ENCODE assay signal across 8 mouse cellular contexts in genomic region chr14:74731221-74732078, GRCm38 (mm10). TPM values are rescaled to one million over a fixed set of nuclear protein-coding genes. Genes with fewer than 3 reads are reported as not detected.
DNase-seq lines count a peak whose midpoint lies in the region; ATAC-seq and TF ChIP-seq lines count a peak whose summit lies in the region.

No protein-coding gene starts in this region.

- H3K36me3 ChIP-seq in thymus, adult 2 months (ENCODE audit: control insufficient read depth, insufficient read depth, low read length): peaks cover under 1% of the 10 kb centered on the region; the same call in 1 of the 2 replicates
- H3K36me3 ChIP-seq in hindbrain, embryonic 15.5 days: no peaks in the 10 kb centered on the region
- no peaks in the 10 kb centered on the region; the same call in 1 of the 2 replicates for H3K36me3 ChIP-seq in liver, embryonic 11.5 days (ENCODE audit: control insufficient read depth, insufficient read depth, low read length)

- H3K4me2 ChIP-seq in hindbrain, embryonic 15.5 days: peak overlapping the region; percentile 73
- peak overlapping the region; percentile 77 for H3K4me2 ChIP-seq in liver, embryonic 11.5 days

- TF ChIP-seq POLR2A in thymus, adult 2 months (IDR thresholded peaks at IDR 0.05; ENCODE audit: control insufficient read depth, extremely low read depth, insufficient read depth, low read length, poor library complexity): no peak

- no peaks in the 10 kb centered on the region for H3K9me3 ChIP-seq in hindbrain, embryonic 15.5 days
- no peaks in the 10 kb centered on the region for H3K9me3 ChIP-seq in liver, embryonic 11.5 days (ENCODE audit: control insufficient read depth, low read length)

- peak overlapping the region; percentile 94 for H3K9ac ChIP-seq in hindbrain, embryonic 15.5 days
- H3K9ac ChIP-seq in liver, embryonic 11.5 days (ENCODE audit: low read depth, low read length): peak overlapping the region; percentile 51

- no peak for DNase-seq in thymus, adult 2 months
- no peak for DNase-seq in thymus, postnatal 36 days
- no peak for DNase-seq in liver, embryonic 11.5 days (ENCODE audit: low spot score)
- no peak for DNase-seq in adrenal gland, postnatal 4 days (ENCODE audit: low spot score in 2 of 2)
- DNase-seq in layer of hippocampus, postnatal 25 days (ENCODE audit: extremely low spot score in 1 of 2, low spot score in 1 of 2): no peak
- DNase-seq in thymus, postnatal 0 days (ENCODE audit: low spot score): no peak
- no peak for DNase-seq in right cerebral cortex, adult 2 months (ENCODE audit: low spot score in 2 of 2)

- H3K27ac ChIP-seq in thymus, adult 2 months (ENCODE audit: control insufficient read depth, insufficient read depth, low read length): no peak overlapping the region
- no peak overlapping the region for H3K27ac ChIP-seq in hindbrain, embryonic 15.5 days (replicated peaks)
- peak overlapping the region; percentile 66; the same call in 1 of the 2 replicates for H3K27ac ChIP-seq in liver, embryonic 11.5 days (ENCODE audit: low read depth, low read length)

- H3K27me3 ChIP-seq in thymus, adult 2 months (ENCODE audit: control insufficient read depth, insufficient read depth, low read length): no peaks in the 10 kb centered on the region
- H3K27me3 ChIP-seq in hindbrain, embryonic 15.5 days: no peaks in the 10 kb centered on the region
- no peaks in the 10 kb centered on the region for H3K27me3 ChIP-seq in liver, embryonic 11.5 days (replicated peaks; ENCODE audit: control insufficient read depth, insufficient read depth, low read length)

- peaks cover 4% of the 10 kb centered on the region; the same call in 1 of the 2 replicates for H3K4me1 ChIP-seq in thymus, adult 2 months (replicated peaks; ENCODE audit: control insufficient read depth, insufficient read depth, low read length)
- H3K4me1 ChIP-seq in hindbrain, embryonic 15.5 days (replicated peaks): peaks cover 11% of the 10 kb centered on the region
- peaks cover 7% of the 10 kb centered on the region for H3K4me1 ChIP-seq in liver, embryonic 11.5 days (replicated peaks; ENCODE audit: control insufficient read depth, insufficient read depth, low read length)

- H3K4me3 ChIP-seq in thymus, adult 2 months (ENCODE audit: control insufficient read depth, insufficient read depth, low read length): peak overlapping the region; percentile 30
- peak overlapping the region; percentile 94 for H3K4me3 ChIP-seq in hindbrain, embryonic 15.5 days
- peak overlapping the region; percentile 68 for H3K4me3 ChIP-seq in liver, embryonic 11.5 days (ENCODE audit: low read depth, low read length)

- no peak for TF ChIP-seq CTCF in thymus, adult 2 months (IDR thresholded peaks at IDR 0.05; ENCODE audit: borderline replicate concordance, control insufficient read depth, extremely low read depth, insufficient read depth, low read length, poor library complexity)

- no peak for ATAC-seq in hindbrain, embryonic 15.5 days (ENCODE audit: low FRiP score, low read depth)
- ATAC-seq in liver, embryonic 11.5 days (replicated peaks; ENCODE audit: low FRiP score): no peak

- 33% methylated on average over 9 of the region's 9 CpGs for WGBS in thymus, adult 2 months
- 26% methylated on average over 9 of the region's 9 CpGs for WGBS in hindbrain, embryonic 15.5 days
- 24% methylated on average over 9 of the region's 9 CpGs for WGBS in liver, embryonic 11.5 days

RNA-seq across cellular contexts. Expression of gene Esd, which starts 0.6 kb away (rescaled TPM):
- polyA plus RNA-seq in thymus, adult 2 months (2012; rRNA removed): 42.5 and 46.1 TPM in 2 replicates
- 218 and 237 TPM in 2 replicates for polyA plus RNA-seq in hindbrain, embryonic 15.5 days (2015; fragmentation: Nextera tagmentation; extraction: Ambion mirVana)
- 327 and 341 TPM in 2 replicates for polyA plus RNA-seq in liver, embryonic 11.5 days (2014; fragmentation: Nextera tagmentation; extraction: Ambion mirVana)
- 100 to 1,000 TPM; 189 to 197 TPM for total RNA-seq in adrenal gland, postnatal 4 days (2021)
- 10 to 100 TPM; 79.6 to 97.1 TPM for total RNA-seq in layer of hippocampus, postnatal 25 days (2021)
- polyA plus RNA-seq in thymus, postnatal 0 days (2015; fragmentation: Nextera tagmentation; extraction: Ambion mirVana): 294 and 299 TPM in 2 replicates

Comparison
In these comparisons a context has a peak if more than half of its experiments do, and no peak if none do; other contexts are left out.
1. H3K4me3 ChIP-seq: peak in every context shown above with its lines; median percentile 94 in hindbrain, embryonic 15.5 days; 68 in liver, embryonic 11.5 days; 30 in thymus, adult 2 months.